Mouse (Mus musculus) ZHBTc4 (cell line): ENCODE results near the gene Pcp4.
A peak's percentile ranks its signal among the peaks of the same experiment; 100 is the strongest.
"Not testable (repeated sequence)": the region's sequence is repeated elsewhere in the genome, so short reads cannot be mapped to it uniquely, and the experiment has no call there.

Experiments used
- DNase-seq: peaks from one replicate; pipeline ENCODE4 v3.0.0-alpha.2; 2011; ENCODE audit warnings: low read depth, low spot score

Gene Pcp4

GRCm38 (mm10) chr16:96467445-96467844 is at the start of gene Pcp4:
Gene Pcp4, plus strand, starts transcription at chr16:96467606.
- DNase-seq, result peak; percentile 81

GRCm38 (mm10) chr16:96425044-96425443 is 42.4 kb upstream of the Pcp4 start:
- DNase-seq, result no peak

GRCm38 (mm10) chr16:96426671-96427070 is 40.7 kb upstream of the Pcp4 start:
- DNase-seq, result no peak

- no peak for DNase-seq
These were observed 38.4 kb upstream of the Pcp4 start for GRCm38 (mm10) chr16:96429046-96429445.

- no peak for DNase-seq
These were observed 34.1 kb upstream of the Pcp4 start for GRCm38 (mm10) chr16:96433266-96433665.

GRCm38 (mm10) chr16:96434024-96434785 is 33.2 kb upstream of the Pcp4 start:
- no peak for DNase-seq

GRCm38 (mm10) chr16:96438946-96439345 is 28.5 kb upstream of the Pcp4 start:
- DNase-seq, result no peak

GRCm38 (mm10) chr16:96439682-96440081 is 27.7 kb upstream of the Pcp4 start:
- DNase-seq, result no peak

- peak; percentile 14 for DNase-seq
These were observed 26.5 kb upstream of the Pcp4 start for GRCm38 (mm10) chr16:96440871-96441270.

- DNase-seq, result no peak
These were observed 25.6 kb upstream of the Pcp4 start for GRCm38 (mm10) chr16:96441826-96442225.

- no peak for DNase-seq
These were observed 23.9 kb upstream of the Pcp4 start, which contains the start of gene Itgb2l for GRCm38 (mm10) chr16:96443468-96443867. Gene Itgb2l, minus strand, starts transcription at chr16:96443619.

GRCm38 (mm10) chr16:96450871-96451270 is 16.5 kb upstream of the Pcp4 start:
- DNase-seq, result not testable (repeated sequence)

- no peak for DNase-seq
These were observed 13.3 kb upstream of the Pcp4 start for GRCm38 (mm10) chr16:96454086-96454485.

GRCm38 (mm10) chr16:96457612-96458011 is 9.8 kb upstream of the Pcp4 start:
- DNase-seq, result no peak

- DNase-seq, result no peak
These were observed 8.1 kb upstream of the Pcp4 start for GRCm38 (mm10) chr16:96459356-96459755.

- DNase-seq, result no peak
These were observed 6.6 kb upstream of the Pcp4 start for GRCm38 (mm10) chr16:96460788-96461187.

GRCm38 (mm10) chr16:96468011-96468410 is 605 bp downstream of the Pcp4 start:
- no peak for DNase-seq

- DNase-seq, result no peak
These were observed 1.3 kb downstream of the Pcp4 start for GRCm38 (mm10) chr16:96468698-96469097.

- peak; percentile 24 for DNase-seq
These were observed 2.2 kb downstream of the Pcp4 start for GRCm38 (mm10) chr16:96469640-96470039.

- peak; percentile 17 for DNase-seq
These were observed 5.0 kb downstream of the Pcp4 start for GRCm38 (mm10) chr16:96472361-96472760.

GRCm38 (mm10) chr16:96472816-96473215 is 5.4 kb downstream of the Pcp4 start:
- no peak for DNase-seq

- no peak for DNase-seq
These were observed 6.8 kb downstream of the Pcp4 start for GRCm38 (mm10) chr16:96474185-96474584.

GRCm38 (mm10) chr16:96481791-96482190 is 14.4 kb downstream of the Pcp4 start:
- no peak for DNase-seq
